Mouse (Mus musculus): ENCODE measurements around the gene Slc25a18. TPM values are rescaled to one million over a fixed set of nuclear protein-coding genes. Genes with fewer than 3 reads are reported as not detected.

Slc25a18 gene
- polyA plus RNA-seq, 1 experiment from 2014 or later: 0.67 TPM

DNA sequence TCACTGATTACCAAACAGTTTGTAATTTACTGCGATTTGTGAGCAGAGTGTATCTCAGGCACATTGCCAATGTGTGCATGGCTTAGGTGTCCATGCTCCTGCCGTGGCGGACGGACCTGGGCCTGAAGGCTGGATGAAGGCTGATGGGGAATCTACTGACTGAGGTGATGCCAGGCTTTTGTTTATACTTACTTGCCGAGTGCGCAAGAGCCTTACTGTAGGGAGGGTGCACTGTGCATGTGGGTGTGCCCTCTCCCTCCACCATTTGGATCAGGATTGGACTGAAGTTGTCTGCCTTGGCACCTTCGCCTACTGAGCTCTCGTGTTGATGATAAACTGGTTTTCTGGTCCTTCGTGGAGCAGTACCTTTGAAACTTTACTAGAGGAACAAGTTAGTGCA lies 4.2 kb downstream of the Slc25a18 start:
- H3K4me2 ChIP-seq (replicated peaks): no peak overlapping the region
- 84% methylated on average over 9 of the region's 9 CpGs for WGBS
- H3K27ac ChIP-seq: no peak overlapping the region
- H3K9ac ChIP-seq: no peak overlapping the region
- H3K27me3 ChIP-seq: no peaks in the 10 kb centered on the region
- no peak overlapping the region for H3K4me3 ChIP-seq
- H3K36me3 ChIP-seq: no peaks in the 10 kb centered on the region
- no peak for ATAC-seq (ENCODE audit: low FRiP score, low read depth)
- H3K4me1 ChIP-seq: peaks cover 6% of the 10 kb centered on the region; the same call in 1 of the 2 replicates
- H3K9me3 ChIP-seq: no peaks in the 10 kb centered on the region

DNA sequence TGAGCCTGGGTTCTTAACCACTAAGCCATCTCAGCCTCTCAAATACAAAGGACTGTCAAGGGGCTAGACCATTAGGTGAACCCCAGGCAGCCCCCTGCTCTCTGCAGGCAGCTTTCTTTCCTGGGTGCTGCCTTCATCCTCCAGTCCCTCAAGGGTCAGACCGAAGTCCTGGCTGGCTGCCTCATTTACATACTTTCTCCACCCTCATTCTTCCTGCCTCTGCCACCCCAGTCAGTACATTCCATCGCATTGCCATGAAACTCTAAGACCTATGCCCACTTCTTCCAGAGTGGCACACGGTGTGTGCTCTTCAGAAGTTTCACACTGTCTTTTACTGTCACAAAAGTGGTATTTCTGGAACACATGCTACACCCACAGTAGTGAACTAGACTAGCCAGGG lies 4.8 kb downstream of the Slc25a18 start:
- H3K4me1 ChIP-seq: peaks cover 6% of the 10 kb centered on the region; the same call in 1 of the 2 replicates

GRCm38 (mm10) chr6:120782948-120783347 lies 9.6 kb downstream of the Slc25a18 start:
- WGBS: 89% methylated on average over 2 of the region's 2 CpGs
- Histone ChIP-seq H3K4me2 (replicated peaks) (no peak overlapping the region), H3K4me3 (no peak overlapping the region), H3K9me3 (no peaks in the 10 kb centered on the region), H3K27me3 (no peaks in the 10 kb centered on the region), H3K36me3 (no peaks in the 10 kb centered on the region), H3K4me1 (no peaks in the 10 kb centered on the region), H3K27ac (no peak overlapping the region), H3K9ac (no peak overlapping the region)
- no peak for ATAC-seq (ENCODE audit: low FRiP score, low read depth)

More for the DNA sequence above, 4.8 kb downstream of the Slc25a18 start:
- WGBS: 61% methylated on average over 3 of the region's 3 CpGs
- Histone ChIP-seq H3K4me3 (no peak overlapping the region), H3K36me3 (no peaks in the 10 kb centered on the region), H3K27me3 (no peaks in the 10 kb centered on the region), H3K9me3 (no peaks in the 10 kb centered on the region), H3K9ac (no peak overlapping the region), H3K4me2 (replicated peaks) (no peak overlapping the region), H3K27ac (no peak overlapping the region)
- no peak for ATAC-seq (ENCODE audit: low FRiP score, low read depth)

DNA sequence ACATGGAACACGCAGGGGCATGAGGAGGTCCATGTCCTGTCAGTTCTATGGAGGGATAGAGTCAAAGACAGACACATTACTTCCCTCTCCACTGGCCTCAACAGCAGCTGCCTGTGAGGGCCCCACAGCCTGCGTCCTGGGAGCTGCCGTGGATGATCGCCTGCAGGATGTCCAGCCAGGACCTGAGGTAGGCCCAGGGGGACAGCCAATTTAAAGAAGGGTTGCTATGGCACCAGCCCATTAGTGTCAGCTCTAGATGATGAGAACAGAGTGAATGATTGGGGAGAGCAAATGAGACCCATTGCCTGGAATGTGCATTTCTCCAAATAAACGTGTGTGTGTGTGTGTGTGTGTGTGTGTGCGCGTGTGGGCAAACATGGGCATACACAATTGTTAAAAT lies 11.0 kb downstream of the Slc25a18 start:
- peaks cover 3% of the 10 kb centered on the region; the same call in 1 of the 2 replicates for H3K36me3 ChIP-seq
- no peak for ATAC-seq (ENCODE audit: low FRiP score, low read depth)
- 60% methylated on average over 7 of the region's 7 CpGs for WGBS

DNA sequence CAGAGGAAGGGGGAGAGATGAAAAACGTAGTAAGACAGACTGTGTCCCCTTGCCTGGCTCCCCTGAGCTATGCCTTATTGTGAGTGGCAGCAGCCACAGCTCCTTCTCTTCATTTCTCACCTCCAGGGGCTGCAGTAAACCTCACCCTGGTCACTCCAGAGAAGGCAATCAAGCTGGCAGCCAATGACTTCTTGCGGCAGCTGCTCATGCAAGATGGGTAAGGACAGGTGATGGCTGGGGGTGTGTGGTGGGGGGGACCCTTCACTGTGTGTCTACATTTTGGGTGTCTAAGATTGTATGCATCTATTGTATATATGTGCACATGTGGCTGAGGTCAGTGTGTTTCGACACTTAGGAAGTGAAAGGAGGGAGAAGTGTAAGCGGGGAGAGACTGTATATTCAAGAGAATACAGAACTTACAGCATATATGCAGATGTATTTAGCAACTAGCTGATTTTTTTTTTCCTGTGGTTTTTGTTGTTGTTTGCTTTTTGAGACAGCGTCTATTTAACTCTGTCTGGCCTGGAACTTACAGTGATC lies 14.8 kb downstream of the Slc25a18 start:
- Histone ChIP-seq H3K4me1 (no peaks in the 10 kb centered on the region), H3K4me3 (no peak overlapping the region), H3K27me3 (no peaks in the 10 kb centered on the region), H3K27ac (no peak overlapping the region), H3K4me2 (replicated peaks) (no peak overlapping the region), H3K36me3 (peaks cover 21% of the 10 kb centered on the region), H3K9ac (no peak overlapping the region), H3K9me3 (no peaks in the 10 kb centered on the region)
- ATAC-seq (ENCODE audit: low FRiP score, low read depth): no peak
- 70% methylated on average over 5 of the region's 5 CpGs for WGBS

More for the DNA sequence above, 11.0 kb downstream of the Slc25a18 start:
- H3K4me2 ChIP-seq (replicated peaks): no peak overlapping the region
- H3K27me3 ChIP-seq: no peaks in the 10 kb centered on the region
- H3K4me1 ChIP-seq: no peaks in the 10 kb centered on the region
- H3K4me3 ChIP-seq: no peak overlapping the region
- no peaks in the 10 kb centered on the region for H3K9me3 ChIP-seq
- H3K27ac ChIP-seq: no peak overlapping the region
- no peak overlapping the region for H3K9ac ChIP-seq

DNA sequence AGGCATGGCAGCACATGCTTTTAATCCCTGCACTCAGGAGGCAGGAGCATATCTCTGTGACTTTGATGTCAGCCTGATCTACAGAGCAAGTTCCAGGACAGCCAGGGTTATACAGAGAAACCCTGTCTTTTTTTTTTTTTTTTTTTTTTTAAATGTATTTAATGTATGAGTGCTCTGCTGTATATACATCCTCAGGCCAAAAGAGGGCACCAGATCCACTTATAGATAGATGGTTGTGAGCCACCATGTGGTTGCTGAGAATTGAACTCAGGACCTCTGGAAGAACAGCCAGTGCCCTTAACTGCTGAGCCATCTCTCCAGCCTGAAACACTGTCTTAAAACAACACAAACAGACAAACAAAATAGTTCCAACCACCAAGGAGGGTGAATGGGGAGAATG lies 15.5 kb downstream of the Slc25a18 start:
- Histone ChIP-seq H3K27ac (no peak overlapping the region), H3K9ac (no peak overlapping the region), H3K4me3 (no peak overlapping the region), H3K4me2 (replicated peaks) (no peak overlapping the region), H3K36me3 (peaks cover 28% of the 10 kb centered on the region), H3K4me1 (no peaks in the 10 kb centered on the region), H3K27me3 (no peaks in the 10 kb centered on the region), H3K9me3 (no peaks in the 10 kb centered on the region)
- no peak for ATAC-seq (ENCODE audit: low FRiP score, low read depth)

- ATAC-seq (ENCODE audit: low FRiP score, low read depth): no peak
- Histone ChIP-seq H3K4me2 (replicated peaks) (no peak overlapping the region), H3K36me3 (peaks cover 41% of the 10 kb centered on the region), H3K27ac (no peak overlapping the region), H3K4me3 (no peak overlapping the region), H3K4me1 (no peaks in the 10 kb centered on the region), H3K27me3 (no peaks in the 10 kb centered on the region), H3K9me3 (no peaks in the 10 kb centered on the region), H3K9ac (no peak overlapping the region)
- 90% methylated on average over 10 of the region's 11 CpGs for WGBS
Measured at GRCm38 (mm10) chr6:120790153-120790552, 16.8 kb downstream of the Slc25a18 start.

DNA sequence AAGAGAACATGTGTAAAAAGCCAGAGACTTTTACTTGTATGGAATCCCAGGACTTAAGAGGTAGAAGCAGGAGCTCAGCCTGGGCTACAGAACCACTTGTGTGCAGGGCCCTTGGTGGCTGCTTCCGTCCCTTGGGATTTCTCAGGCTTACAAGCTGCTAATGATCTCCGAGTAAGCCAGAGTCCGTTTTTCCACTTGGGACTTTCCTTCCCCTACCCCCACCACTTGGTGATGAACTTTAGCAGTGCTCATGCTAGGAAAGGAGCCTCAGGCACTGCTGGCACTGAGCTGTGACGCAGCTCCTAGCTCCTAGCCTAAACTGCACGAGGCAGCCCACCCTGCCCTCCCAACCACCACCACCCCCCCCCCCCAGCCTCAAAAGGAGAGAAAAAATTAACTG lies 17.3 kb downstream of the Slc25a18 start:
- Histone ChIP-seq H3K27ac (no peak overlapping the region), H3K4me2 (replicated peaks) (no peak overlapping the region), H3K9me3 (no peaks in the 10 kb centered on the region), H3K36me3 (peaks cover 47% of the 10 kb centered on the region), H3K4me3 (no peak overlapping the region), H3K9ac (no peak overlapping the region), H3K27me3 (no peaks in the 10 kb centered on the region), H3K4me1 (no peaks in the 10 kb centered on the region)
- 30% methylated on average over 5 of the region's 5 CpGs for WGBS
- ATAC-seq (ENCODE audit: low FRiP score, low read depth): no peak

- H3K4me2 ChIP-seq (replicated peaks): no peak overlapping the region
- no peak for ATAC-seq (ENCODE audit: low FRiP score, low read depth)
- H3K4me1 ChIP-seq: no peaks in the 10 kb centered on the region
- 85% methylated on average over 8 of the region's 8 CpGs for whole genome bisulfite sequencing
- peaks cover 69% of the 10 kb centered on the region for H3K36me3 ChIP-seq
- no peaks in the 10 kb centered on the region for H3K27me3 ChIP-seq
- H3K27ac ChIP-seq: no peak overlapping the region
- no peak overlapping the region for H3K4me3 ChIP-seq
- H3K9me3 ChIP-seq: no peaks in the 10 kb centered on the region
- no peak overlapping the region for H3K9ac ChIP-seq
Measured at GRCm38 (mm10) chr6:120792947-120793346, 19.6 kb downstream of the Slc25a18 start.

DNA sequence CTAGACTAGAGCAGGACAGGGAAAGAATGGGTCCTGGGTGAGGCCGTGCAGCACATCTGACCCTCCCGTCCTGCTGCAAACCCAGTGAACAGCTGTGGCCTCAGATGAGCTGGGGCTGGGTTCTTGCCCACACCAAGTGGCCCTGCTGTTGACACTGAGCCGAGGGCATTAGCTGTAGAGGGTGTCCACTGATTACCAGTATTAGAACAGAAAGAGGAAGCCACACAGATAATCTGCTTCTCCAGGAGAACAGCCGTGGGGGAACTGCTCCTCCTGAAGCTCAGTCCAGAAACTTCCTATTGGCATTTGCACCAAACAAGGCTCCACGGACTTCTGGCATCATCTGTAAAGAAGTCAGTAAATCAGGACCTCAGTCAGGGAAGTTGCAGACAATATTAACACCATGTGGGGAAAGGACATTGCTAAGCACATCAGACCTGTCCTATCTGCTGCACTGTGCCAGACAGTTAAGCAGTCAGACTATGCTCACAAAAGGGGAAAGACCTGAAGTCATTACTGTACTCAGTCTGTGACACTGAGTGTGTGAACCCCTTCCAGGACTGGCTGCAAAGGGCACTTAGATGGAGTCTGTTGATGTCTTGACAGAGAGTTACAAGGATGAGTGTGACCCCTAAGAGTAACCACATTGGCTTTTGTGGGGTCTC lies 22.2 kb downstream of the Slc25a18 start:
- Histone ChIP-seq H3K4me3 (no peak overlapping the region), H3K9me3 (no peaks in the 10 kb centered on the region), H3K27me3 (no peaks in the 10 kb centered on the region), H3K4me2 (replicated peaks) (no peak overlapping the region), H3K27ac (no peak overlapping the region), H3K9ac (no peak overlapping the region), H3K36me3 (peaks cover 91% of the 10 kb centered on the region), H3K4me1 (no peaks in the 10 kb centered on the region)
- no peak for ATAC-seq (ENCODE audit: low FRiP score, low read depth)
- WGBS: 78% methylated on average over 5 of the region's 5 CpGs

- peaks cover 97% of the 10 kb centered on the region for H3K36me3 ChIP-seq
- WGBS: 87% methylated on average over 2 of the region's 2 CpGs
Measured at GRCm38 (mm10) chr6:120796111-120796510, 22.7 kb downstream of the Slc25a18 start.

DNA sequence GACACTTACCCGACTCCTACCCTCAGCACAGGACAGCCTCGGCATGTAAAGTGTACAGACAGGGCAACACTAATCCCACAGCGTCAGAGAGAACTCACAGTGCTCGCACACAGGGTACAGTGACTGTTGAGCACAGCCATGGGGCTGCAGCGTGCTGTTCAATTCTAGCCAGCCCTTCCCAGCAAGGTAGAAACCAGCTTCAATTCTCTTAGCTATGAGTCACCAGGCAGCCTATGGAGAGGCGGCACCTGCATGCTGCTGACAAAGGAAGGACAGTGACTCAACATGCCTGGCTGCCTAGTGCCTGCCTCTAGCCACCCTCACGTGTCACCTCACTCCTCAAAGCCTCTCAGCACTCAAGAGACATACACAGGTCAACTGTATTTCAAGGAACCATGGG lies 24.6 kb downstream of the Slc25a18 start:
- H3K9ac ChIP-seq: no peak overlapping the region
- H3K36me3 ChIP-seq: peaks cover 99% of the 10 kb centered on the region
- H3K4me1 ChIP-seq: no peaks in the 10 kb centered on the region
- 87% methylated on average over 7 of the region's 7 CpGs for WGBS
- H3K9me3 ChIP-seq: no peaks in the 10 kb centered on the region
- H3K4me3 ChIP-seq: no peak overlapping the region
- H3K27ac ChIP-seq: no peak overlapping the region
- no peaks in the 10 kb centered on the region for H3K27me3 ChIP-seq
- no peak overlapping the region for H3K4me2 ChIP-seq (replicated peaks)
- no peak for ATAC-seq (ENCODE audit: low FRiP score, low read depth)

More at GRCm38 (mm10) chr6:120796111-120796510, 22.7 kb downstream of the Slc25a18 start:
- Histone ChIP-seq H3K9me3 (no peaks in the 10 kb centered on the region), H3K4me3 (no peak overlapping the region), H3K4me1 (no peaks in the 10 kb centered on the region), H3K27ac (no peak overlapping the region), H3K4me2 (replicated peaks) (no peak overlapping the region), H3K9ac (no peak overlapping the region), H3K27me3 (no peaks in the 10 kb centered on the region)
- no peak for ATAC-seq (ENCODE audit: low FRiP score, low read depth)

GRCm38 (mm10) chr6:120798905-120799304 lies 25.5 kb downstream of the Slc25a18 start:
- Histone ChIP-seq H3K4me1 (no peaks in the 10 kb centered on the region), H3K9ac (no peak overlapping the region), H3K4me2 (replicated peaks) (no peak overlapping the region), H3K4me3 (no peak overlapping the region), H3K27me3 (no peaks in the 10 kb centered on the region), H3K36me3 (peaks cover 99% of the 10 kb centered on the region), H3K27ac (no peak overlapping the region), H3K9me3 (no peaks in the 10 kb centered on the region)
- no peak for ATAC-seq (ENCODE audit: low FRiP score, low read depth)
- 93% methylated on average over 4 of the region's 4 CpGs for WGBS
